Mouse (Mus musculus) frontal cortex, postnatal 25 days (tissue): ENCODE results near the gene Brd7.

ENCODE experiments used
- DNase-seq, 2 experiments: peaks; one replicate each; pipeline ENCODE4 v3.0.0; 2022; ENCODE audit warnings: low spot score in 2 of 2

Gene Brd7

DNA sequence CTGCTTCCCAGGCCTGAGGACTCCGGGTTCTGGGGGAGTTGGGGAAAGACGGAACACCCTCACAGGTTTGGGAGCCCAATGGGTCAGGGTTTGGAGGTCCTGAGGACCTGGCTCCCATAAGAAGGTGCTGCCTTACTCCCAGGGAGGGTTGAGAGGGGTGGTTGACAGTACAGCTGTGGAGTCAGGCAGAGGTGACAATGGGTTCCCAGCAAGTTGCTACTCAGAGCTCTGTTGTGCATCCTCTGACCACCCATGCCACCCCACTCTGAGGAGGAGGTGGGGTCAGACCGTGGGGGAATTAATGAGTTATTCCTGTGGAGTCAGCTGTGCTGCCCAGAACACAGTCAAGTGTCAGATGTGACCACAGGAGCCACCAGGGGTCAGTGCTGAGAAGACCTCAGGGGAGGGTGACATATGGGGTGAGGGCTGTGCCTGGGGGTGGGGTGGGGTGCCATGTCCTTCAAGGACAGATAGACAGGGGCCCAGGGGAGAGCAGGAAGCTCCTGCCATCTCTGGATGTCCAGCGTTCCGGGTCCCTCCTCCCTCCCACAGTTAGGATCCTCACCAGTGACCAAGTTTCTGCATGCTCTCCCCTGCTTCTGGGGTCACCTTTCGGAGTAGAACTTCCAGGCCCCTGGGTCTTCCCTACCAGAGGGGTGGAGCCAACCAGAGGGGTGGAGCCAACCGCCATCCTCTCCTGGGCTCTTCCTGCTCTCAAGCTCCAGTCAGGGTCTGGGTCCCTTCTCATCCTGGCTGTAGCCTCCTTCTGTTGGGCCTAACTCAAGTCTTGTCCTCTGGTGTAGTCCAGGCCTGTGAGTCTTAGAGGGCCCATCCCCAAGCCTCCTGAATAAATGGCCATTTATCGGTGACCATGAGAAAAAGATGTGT lies 76.3 kb downstream of the Brd7 start:
- DNase-seq: no peak

DNA sequence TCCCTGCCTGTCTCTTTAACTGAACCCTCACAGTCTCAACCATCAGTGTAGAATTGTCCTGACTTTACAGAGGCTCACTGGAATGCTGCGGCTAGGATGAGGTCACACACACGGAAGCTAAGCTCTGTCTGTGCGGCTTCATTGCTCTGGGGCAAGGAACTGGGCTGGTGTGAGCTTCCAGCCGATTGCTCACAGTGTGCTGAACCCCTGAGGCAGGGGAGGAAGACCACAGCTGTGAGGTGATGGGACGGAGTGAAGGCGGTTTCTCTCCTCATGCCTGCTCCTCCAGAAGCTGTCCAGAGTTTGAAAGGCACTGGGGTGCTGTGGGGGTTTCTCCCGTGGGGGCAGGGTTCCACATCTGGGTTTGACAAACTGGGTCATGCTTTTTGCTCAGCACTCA lies 77.3 kb downstream of the Brd7 start:
- DNase-seq: no peak

DNA sequence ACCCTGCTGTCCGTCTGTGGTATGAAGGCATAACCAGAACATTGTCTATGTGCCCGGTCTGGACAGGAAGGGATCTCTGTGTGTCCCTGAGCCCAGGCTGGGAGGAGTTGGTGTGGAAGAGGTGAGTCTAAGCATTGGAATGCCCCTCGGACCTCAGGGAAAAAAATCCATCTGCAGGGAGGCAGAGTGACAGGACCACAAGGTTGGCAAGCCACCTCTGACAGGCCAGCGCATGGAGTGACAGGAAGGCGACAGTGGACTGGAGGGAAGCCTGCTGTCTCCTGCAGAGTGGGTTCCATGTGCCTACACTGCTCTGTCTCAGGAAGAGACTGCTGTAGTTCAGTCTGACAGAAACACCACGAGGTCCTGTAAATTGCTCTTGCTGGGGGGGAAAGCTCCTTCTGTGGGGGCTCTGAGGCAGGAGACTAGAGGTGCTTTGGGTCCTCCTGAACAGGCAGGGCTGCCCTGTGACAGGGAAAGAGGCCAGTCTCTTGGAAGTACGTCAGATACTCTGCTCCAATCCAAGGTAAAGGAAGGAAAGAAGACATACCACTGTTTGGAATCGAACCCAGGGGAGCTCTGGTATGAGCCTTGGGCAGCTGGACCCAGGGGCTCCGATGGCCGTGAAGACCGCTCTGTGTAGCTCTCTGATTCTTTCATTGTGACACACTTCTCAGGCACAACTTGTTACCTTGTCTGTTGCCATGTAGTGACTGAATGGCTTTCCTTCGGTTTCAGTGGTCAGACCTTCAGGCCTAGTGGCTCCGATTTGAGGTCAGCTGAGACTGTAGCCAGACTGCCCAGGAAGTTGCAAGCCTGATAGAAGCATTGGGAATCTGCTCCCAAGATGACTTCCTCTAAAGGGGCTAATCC lies 78.5 kb downstream of the Brd7 start:
- DNase-seq: no peak

DNA sequence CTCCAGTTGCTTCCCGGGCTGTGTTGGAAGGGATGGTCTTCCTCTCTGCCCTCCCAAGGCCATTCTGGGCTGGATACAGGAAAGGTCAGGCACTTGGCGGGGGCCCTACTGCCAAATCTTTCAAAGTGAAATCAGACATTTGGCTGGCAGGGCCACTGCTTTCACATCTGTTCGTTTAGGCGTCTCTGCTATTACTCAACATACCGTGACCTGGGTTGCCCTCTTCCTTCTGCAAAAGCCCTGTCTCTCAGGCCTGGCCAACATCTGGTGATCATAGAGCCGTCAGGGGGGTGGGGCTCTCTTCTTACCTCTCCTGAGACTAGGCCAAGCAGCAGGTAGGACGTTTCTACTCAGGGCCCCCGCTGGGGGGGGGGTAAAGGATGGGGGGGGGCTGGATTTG lies 79.3 kb downstream of the Brd7 start:
- DNase-seq: no peak
